Mouse (Mus musculus): Measurements from ENCODE around the gene B4galt4.

DNA sequence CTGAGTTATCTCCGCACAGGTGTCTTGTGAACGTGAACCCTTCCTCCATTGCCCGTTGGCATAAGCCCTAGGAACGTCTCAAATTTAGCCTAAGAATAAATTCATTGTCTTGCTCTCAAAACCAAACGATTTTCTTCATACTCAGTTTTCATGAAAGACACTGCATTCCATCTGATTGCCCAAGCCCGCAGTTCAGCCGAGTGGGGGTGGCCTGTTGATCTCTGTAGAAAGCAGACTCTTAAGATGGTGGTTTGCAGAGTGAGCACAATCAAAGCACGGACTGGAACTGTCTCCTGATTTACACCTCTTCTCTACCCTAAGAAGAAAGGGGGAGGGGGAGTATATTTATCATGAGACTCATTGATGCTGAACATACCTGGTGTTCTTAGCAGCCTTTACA is 20.3 kb downstream of the B4galt4 start:
- TF ChIP-seq POLR2A (IDR thresholded peaks at IDR 0.05; ENCODE audit: extremely low read depth, insufficient read depth, low read length): no peak
- TF ChIP-seq CTCF (IDR thresholded peaks at IDR 0.05; ENCODE audit: extremely low read depth, insufficient read depth, low read length): no peak

Measured in cortical plate, adult 2 months (tissue).